Mouse (Mus musculus) embryonic stem cell, embryonic (primary cell): ENCODE results near the gene Fam160a2.

Source experiments
- CTCF ChIA-PET, 4 experiments: fragments of 300-600 bp in 2 of 4; fragments of 350-600 bp in 2 of 4; sonication (Branson Sonifier 250); formaldehyde crosslinking; loops; one replicate each; lab custom pipeline; 2022; ENCODE audit warnings: inconsistent platforms in 2 of 4; lab: Charles Lee
- POLR2A ChIA-PET, 4 experiments: fragments of 300-600 bp in 2 of 4; fragments of 350-600 bp in 2 of 4; sonication (Branson Sonifier 250); formaldehyde crosslinking; loops; one replicate each; lab custom pipeline; 2022; ENCODE audit warnings: antibody characterized with exemption in 4 of 4, inconsistent platforms in 1 of 4; lab: Charles Lee

The Fam160a2 gene

GRCm38 (mm10) chr7:105399935-105400624 is at the start of gene Fam160a2:
Fam160a2 (minus strand) TSS chr7:105400054.
- ChIA-PET CTCF (interaction anchor here (0.5 to 2.2 kb wide), 12 partner anchors 9 to 1809 kb away, joined by 3 to 18 read pairs (median 4); partner anchors contain the start of genes Cckbr (in 1 of the 4) and Dnhd1 (in 1 of the 4)), POLR2A (interaction anchor here (0.5 to 3.4 kb wide), 60 partner anchors 9 to 1971 kb away, joined by 3 to 22 read pairs (median 4); partner anchors contain the start of genes Cckbr (in 3 of the 4), Tpp1 (in 3 of the 4), Arfip2 (in 2 of the 4) and Gm45799 (in 2 of the 4))

- ChIA-PET CTCF (interaction anchor here in 3 of 4 experiments (0.7 to 1.7 kb wide), 4 partner anchors 11 to 34 kb away, joined by 3 to 5 read pairs (median 4); no protein-coding TSS in a partner anchor), POLR2A (interaction anchor here (0.8 to 3.5 kb wide), 6 partner anchors 10 to 243 kb away, joined by 3 to 12 read pairs (median 4); partner anchors contain the start of genes Fam160a2 (in 2 of the 4) and Cckbr (in 1 of the 4))
Observed at GRCm38 (mm10) chr7:105445076-105445475, 45.2 kb upstream of the Fam160a2 start.

GRCm38 (mm10) chr7:105441426-105441825 is 41.6 kb upstream of the Fam160a2 start:
- POLR2A ChIA-PET: interaction anchor here in 2 of 4 experiments (0.6 to 1.2 kb wide), 3 partner anchors 10 to 18 kb away, joined by 3 to 11 read pairs (median 4); no protein-coding TSS in a partner anchor
- CTCF ChIA-PET: interaction anchor here in 1 of 4 experiments (0.7 kb wide), 1 partner anchor 30 kb away, joined by 6 read pairs; no protein-coding TSS in a partner anchor

- ChIA-PET CTCF (interaction anchor here in 1 of 4 experiments (1.5 kb wide), 1 partner anchor 12 kb away, joined by 4 read pairs; the partner anchor contains the start of gene Cckbr), POLR2A (interaction anchor here in 2 of 4 experiments (0.5 to 1.2 kb wide), 3 partner anchors 22 to 212 kb away, joined by 4 to 7 read pairs (median 5); partner anchors contain the start of gene Fam160a2 (in 1 of the 2))
Observed at GRCm38 (mm10) chr7:105437979-105438772, 38.3 kb upstream of the Fam160a2 start.

GRCm38 (mm10) chr7:105434798-105435197 is 34.9 kb upstream of the Fam160a2 start:
- CTCF ChIA-PET: interaction anchor here in 3 of 4 experiments (0.8 to 2.3 kb wide), 5 partner anchors 9 to 43 kb away, joined by 3 to 7 read pairs (median 5); partner anchors contain the start of gene Cckbr (in 3 of the 3)
- POLR2A ChIA-PET: interaction anchor here in 3 of 4 experiments (0.6 to 1.8 kb wide), 5 partner anchors 9 to 33 kb away, joined by 3 to 7 read pairs (median 3); partner anchors contain the start of gene Cckbr (in 2 of the 3)

GRCm38 (mm10) chr7:105433859-105434258 is 34.0 kb upstream of the Fam160a2 start:
- CTCF ChIA-PET: interaction anchor here in 2 of 4 experiments (0.6 to 2.3 kb wide), 6 partner anchors 8 to 180 kb away, joined by 3 to 7 read pairs (median 4); partner anchors contain the start of gene Cckbr (in 1 of the 2)
- POLR2A ChIA-PET: interaction anchor here in 3 of 4 experiments (0.6 to 1.8 kb wide), 4 partner anchors 8 to 132 kb away, joined by 3 to 6 read pairs (median 4); partner anchors contain the start of genes Cckbr (in 1 of the 3) and Fam160a2 (in 1 of the 3)

GRCm38 (mm10) chr7:105432058-105432457 is 32.2 kb upstream of the Fam160a2 start:
- CTCF ChIA-PET: interaction anchor here in 1 of 4 experiments (0.7 kb wide), 1 partner anchor 20 kb away, joined by 3 read pairs; no protein-coding TSS in a partner anchor

GRCm38 (mm10) chr7:105426051-105426450 is 26.2 kb upstream of the Fam160a2 start:
- POLR2A ChIA-PET: interaction anchor here (0.7 to 3.2 kb wide), 17 partner anchors 9 to 128 kb away, joined by 3 to 22 read pairs (median 4); partner anchors contain the start of genes Fam160a2 (in 3 of the 4) and Smpd1 (in 1 of the 4)
- CTCF ChIA-PET: interaction anchor here in 3 of 4 experiments (0.6 to 1.8 kb wide), 10 partner anchors 8 to 32 kb away, joined by 3 to 11 read pairs (median 4); no protein-coding TSS in a partner anchor

More at GRCm38 (mm10) chr7:105432058-105432457, 32.2 kb upstream of the Fam160a2 start:
- POLR2A ChIA-PET: no interaction called here

- ChIA-PET CTCF (interaction anchor here (0.6 to 1.8 kb wide), 13 partner anchors 9 to 52 kb away, joined by 3 to 11 read pairs (median 3); no protein-coding TSS in a partner anchor), POLR2A (interaction anchor here (0.7 to 3.2 kb wide), 20 partner anchors 8 to 129 kb away, joined by 3 to 22 read pairs (median 4); partner anchors contain the start of genes Fam160a2 (in 3 of the 4) and Smpd1 (in 1 of the 4))
Observed at GRCm38 (mm10) chr7:105425424-105426043, 25.7 kb upstream of the Fam160a2 start, which contains the start of gene Cckbr. Cckbr (plus strand) TSS chr7:105425731.

GRCm38 (mm10) chr7:105424368-105424767 is 24.5 kb upstream of the Fam160a2 start:
- ChIA-PET CTCF (interaction anchor here in 1 of 4 experiments (0.6 kb wide), 1 partner anchor 13 kb away, joined by 3 read pairs; no protein-coding TSS in a partner anchor), POLR2A (interaction anchor here in 2 of 4 experiments (0.6 to 3.2 kb wide), 5 partner anchors 10 to 326 kb away, joined by 3 to 22 read pairs (median 3); partner anchors contain the start of gene Fam160a2 (in 1 of the 2))

GRCm38 (mm10) chr7:105420903-105421302 is 21.0 kb upstream of the Fam160a2 start:
- ChIA-PET POLR2A (no interaction called here), CTCF (interaction anchor here in 2 of 4 experiments (1.1 to 1.4 kb wide), 2 partner anchors 9 kb away, joined by 3 to 6 read pairs; no protein-coding TSS in a partner anchor)

GRCm38 (mm10) chr7:105418106-105418505 is 18.3 kb upstream of the Fam160a2 start:
- CTCF ChIA-PET: interaction anchor here in 1 of 4 experiments (0.6 kb wide), 1 partner anchor 17 kb away, joined by 3 read pairs; no protein-coding TSS in a partner anchor
- POLR2A ChIA-PET: interaction anchor here in 3 of 4 experiments (0.6 to 1.8 kb wide), 4 partner anchors 8 to 26 kb away, joined by 3 to 8 read pairs (median 4); partner anchors contain the start of genes Cckbr (in 1 of the 3) and Fam160a2 (in 1 of the 3)

- POLR2A ChIA-PET: interaction anchor here in 2 of 4 experiments (1.8 to 2.9 kb wide), 2 partner anchors 10 to 16 kb away, joined by 8 to 9 read pairs; partner anchors contain the start of genes Cckbr (in 1 of the 2) and Fam160a2 (in 1 of the 2)
- CTCF ChIA-PET: no interaction called here
Observed at GRCm38 (mm10) chr7:105416529-105416928, 16.7 kb upstream of the Fam160a2 start.

GRCm38 (mm10) chr7:105414385-105414784 is 14.5 kb upstream of the Fam160a2 start:
- ChIA-PET POLR2A (interaction anchor here in 2 of 4 experiments (0.7 to 2.9 kb wide), 2 partner anchors 11 to 14 kb away, joined by 3 to 9 read pairs; partner anchors contain the start of genes Cckbr (in 1 of the 2) and Fam160a2 (in 1 of the 2)), CTCF (interaction anchor here in 1 of 4 experiments (1.8 kb wide), 1 partner anchor 12 kb away, joined by 3 read pairs; no protein-coding TSS in a partner anchor)

- ChIA-PET POLR2A (interaction anchor here in 3 of 4 experiments (0.8 to 1.5 kb wide), 4 partner anchors 12 to 66 kb away, joined by 3 to 10 read pairs (median 4); partner anchors contain the start of genes Cckbr (in 1 of the 3) and Fam160a2 (in 1 of the 3)), CTCF (interaction anchor here (0.5 to 2.3 kb wide), 43 partner anchors 8 to 488 kb away, joined by 3 to 20 read pairs (median 4); partner anchors contain the start of genes Fam160a2 (in 4 of the 4), Cckbr (in 2 of the 4), Cnga4 (in 1 of the 4) and Mrpl17 (in 1 of the 4))
Observed at GRCm38 (mm10) chr7:105411874-105412632, 12.2 kb upstream of the Fam160a2 start.
